ENCODE assay signal across 16 mouse cellular contexts in genomic region chr15:36898857-36899523, GRCm38 (mm10).
A peak's percentile ranks its signal among the peaks of the same experiment; 100 is the strongest.
DNase-seq lines count a peak whose midpoint lies in the region; ATAC-seq lines count a peak whose summit lies in the region.
"Had no signal": no experiment of that assay in that cellular context is flagged by ENCODE, and none has a peak within 500 bp of the region (broad histone marks: within the 10 kb centered on the region; RNA-seq: fewer than 3 reads in every experiment).

No protein-coding gene starts in this region.

- no peaks in the 10 kb centered on the region for H3K36me3 ChIP-seq in kidney, embryonic 15.5 days
- H3K36me3 ChIP-seq: embryonic facial prominence, embryonic 10.5 days; hindbrain, embryonic 15.5 days; neural tube, embryonic 12.5 days had no signal

- ATAC-seq in kidney, embryonic 15.5 days (replicated peaks; ENCODE audit: low FRiP score), result no peak
- ATAC-seq: forebrain, postnatal 0 days had no signal

- no peaks in the 10 kb centered on the region for H3K27me3 ChIP-seq in kidney, embryonic 15.5 days
- H3K27me3 ChIP-seq: hindbrain, embryonic 15.5 days; neural tube, embryonic 12.5 days had no signal

- H3K4me1 ChIP-seq in kidney, embryonic 15.5 days, result peaks cover 35% of the 10 kb centered on the region

- no peak overlapping the region for H3K27ac ChIP-seq in kidney, embryonic 15.5 days
- H3K27ac ChIP-seq: hindbrain, embryonic 15.5 days; neural tube, embryonic 12.5 days had no signal

- peak; percentile 76 to 89 for DNase-seq in kidney, adult 8-10 months
- peak; percentile 48 for DNase-seq in adrenal gland, postnatal 25 days
- peak; percentile 66 for DNase-seq in kidney, postnatal 14 days
- DNase-seq in yolk sac, embryonic 10.5 days (ENCODE audit: low spot score), result peak; percentile 84
- no peak for DNase-seq in retina, postnatal 1 day
- DNase-seq in gastrocnemius, postnatal 14 days, result no peak
- DNase-seq: cerebellum, postnatal 25 days; forebrain, postnatal 0 days; heart, postnatal 14 days; lung, embryonic 14.5 days; thymus, postnatal 25 days had no signal

- WGBS in kidney, embryonic 15.5 days, result 83% methylated on average over 11 of the region's 11 CpGs

- intact Hi-C loops in gastrocnemius, postnatal 14 days (cut with DNase I; ENCODE audit: low total_unique reads), result no loop called here

- H3K9me3 ChIP-seq in kidney, embryonic 15.5 days (replicated peaks), result no peaks in the 10 kb centered on the region
- H3K9me3 ChIP-seq: embryonic facial prominence, embryonic 10.5 days; hindbrain, embryonic 15.5 days; neural tube, embryonic 12.5 days had no signal

- H3K4me3 ChIP-seq in kidney, embryonic 15.5 days (replicated peaks), result no peak overlapping the region
- H3K4me3 ChIP-seq: embryonic facial prominence, embryonic 10.5 days; erythroblast, embryonic 14.5 days; hindbrain, embryonic 15.5 days; neural tube, embryonic 12.5 days had no signal

- no peak overlapping the region for H3K4me2 ChIP-seq in kidney, embryonic 15.5 days
- H3K4me2 ChIP-seq: hindbrain, embryonic 15.5 days; lung, embryonic 14.5 days; neural tube, embryonic 12.5 days had no signal

- H3K9ac ChIP-seq in kidney, embryonic 15.5 days, result no peak overlapping the region
- H3K9ac ChIP-seq: forebrain, postnatal 0 days; hindbrain, embryonic 15.5 days; lung, embryonic 14.5 days; neural tube, embryonic 12.5 days had no signal

Comparison
In these comparisons a context has a peak if more than half of its experiments do, and no peak if none do; other contexts are left out.
1. DNase-seq: peak in kidney, adult 8-10 months (2 of 2), adrenal gland, postnatal 25 days (single experiment), kidney, postnatal 14 days (single experiment) and yolk sac, embryonic 10.5 days (single experiment); none in retina, postnatal 1 day (single experiment) and gastrocnemius, postnatal 14 days (single experiment).